Mouse (Mus musculus) megakaryocyte, embryonic 14.5 days (primary cell): ENCODE data around the gene Foxp4. TPM values are rescaled to one million over a fixed set of nuclear protein-coding genes. Genes with fewer than 3 reads are reported as not detected.

Source experiments
- H3K27me3 ChIP-seq: replicated peaks from 2 replicates; pipeline ENCODE3; 2012; ENCODE audit warnings: inconsistent platforms
- H3K36me3 ChIP-seq: replicated peaks from 2 replicates; pipeline ENCODE3; 2012; ENCODE audit warnings: low read length, inconsistent platforms, mixed read lengths
- H3K4me1 ChIP-seq: 2 replicates; pipeline ENCODE4 v1.6.1; 2012; ENCODE audit warnings: inconsistent platforms
- H3K4me3 ChIP-seq: replicated peaks from 2 replicates; pipeline ENCODE3; 2012; ENCODE audit warnings: moderate library complexity, mild to moderate bottlenecking, inconsistent platforms
- H3K9me3 ChIP-seq: 2 replicates; pipeline ENCODE4 v1.6.1; 2012; ENCODE audit warnings: inconsistent platforms
- FLI1 ChIP-seq: IDR thresholded peaks from 2 replicates; pipeline ENCODE4 v1.6.1; 2012; ENCODE audit warnings: low read length, inconsistent platforms, mixed read lengths
- GATA1 ChIP-seq: IDR thresholded peaks from 3 replicates; pipeline ENCODE4 v1.6.1; 2012; ENCODE audit warnings: mixed read lengths, low read length, inconsistent platforms, borderline replicate concordance
- polyA plus RNA-seq: library from polyadenylated mRNA; stranded (reverse); fragments of >175 nt; gene quantifications from 2 replicates; pipeline ENCODE4 v1.2.3, GENCODE M21; 2012; ENCODE audit warnings: low replicate concordance; ENCODE audit not compliant: insufficient read depth

Foxp4 gene
- polyA plus RNA-seq, 1 experiment: 47.0 TPM

DNA sequence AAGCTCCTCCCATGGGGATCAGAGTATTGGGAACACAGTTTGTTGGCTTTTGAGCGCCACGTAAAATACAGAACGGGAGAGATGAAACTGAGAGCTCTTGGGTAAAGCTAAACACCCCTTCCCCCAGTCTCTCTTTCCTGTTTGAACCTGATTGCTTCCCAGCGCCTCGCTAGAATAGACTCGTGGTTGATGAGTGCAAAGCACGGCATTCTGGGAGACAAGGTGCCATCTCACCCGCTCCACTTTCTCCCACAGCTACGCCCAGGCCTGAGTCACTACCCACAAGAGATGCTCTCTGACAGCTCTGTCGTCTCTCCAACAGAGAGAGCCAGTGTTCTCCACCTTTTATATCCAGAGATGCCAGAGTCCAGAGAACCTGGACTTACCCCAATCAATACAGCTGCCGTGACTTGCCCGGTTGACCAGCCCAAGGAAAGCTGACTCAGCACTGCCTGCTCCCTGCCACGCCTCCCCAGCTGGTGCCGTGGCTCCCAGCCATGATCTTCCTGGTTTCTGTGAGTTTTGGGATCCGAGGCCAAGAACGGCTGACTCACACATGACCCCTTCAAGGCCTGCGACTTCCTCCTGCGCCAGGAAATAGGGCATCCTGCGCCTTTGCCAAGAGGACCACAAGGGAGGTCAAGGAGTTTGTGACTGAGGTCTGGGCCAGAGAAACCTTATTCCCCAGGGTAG lies 82.4 kb downstream of the Foxp4 start:
- H3K4me1 ChIP-seq: peaks cover 8% of the 10 kb centered on the region
- H3K9me3 ChIP-seq: peaks cover 22% of the 10 kb centered on the region
- no peaks in the 10 kb centered on the region for H3K36me3 ChIP-seq
- peaks cover 42% of the 10 kb centered on the region for H3K27me3 ChIP-seq
- H3K4me3 ChIP-seq: peak overlapping the region; percentile 55
- TF ChIP-seq FLI1: no peak
- TF ChIP-seq GATA1: no peak

DNA sequence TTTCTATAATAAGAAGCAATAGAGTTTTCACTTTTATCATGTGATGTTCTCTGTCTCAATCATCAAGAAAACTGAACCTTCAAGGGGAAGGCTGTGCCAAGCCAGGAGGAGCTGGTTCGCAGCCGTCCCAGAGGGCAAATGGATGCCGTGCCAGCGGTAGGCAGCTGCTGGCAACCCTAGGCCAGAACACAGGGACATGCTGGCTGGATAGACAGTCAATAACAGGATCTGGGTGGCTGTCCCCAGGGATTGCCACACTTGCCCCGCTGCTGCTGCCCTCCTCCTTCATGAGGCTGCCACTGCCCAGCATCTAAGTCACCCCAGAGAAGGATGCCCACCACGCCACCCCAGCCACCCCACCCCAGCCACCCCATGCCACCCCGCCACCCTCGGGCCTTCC lies 82.9 kb downstream of the Foxp4 start:
- H3K9me3 ChIP-seq: peaks cover 26% of the 10 kb centered on the region
- peaks cover 39% of the 10 kb centered on the region for H3K27me3 ChIP-seq
- no peak overlapping the region for H3K4me3 ChIP-seq
- no peak for TF ChIP-seq FLI1
- no peak for TF ChIP-seq GATA1
- H3K36me3 ChIP-seq: no peaks in the 10 kb centered on the region
- H3K4me1 ChIP-seq: peaks cover 8% of the 10 kb centered on the region

DNA sequence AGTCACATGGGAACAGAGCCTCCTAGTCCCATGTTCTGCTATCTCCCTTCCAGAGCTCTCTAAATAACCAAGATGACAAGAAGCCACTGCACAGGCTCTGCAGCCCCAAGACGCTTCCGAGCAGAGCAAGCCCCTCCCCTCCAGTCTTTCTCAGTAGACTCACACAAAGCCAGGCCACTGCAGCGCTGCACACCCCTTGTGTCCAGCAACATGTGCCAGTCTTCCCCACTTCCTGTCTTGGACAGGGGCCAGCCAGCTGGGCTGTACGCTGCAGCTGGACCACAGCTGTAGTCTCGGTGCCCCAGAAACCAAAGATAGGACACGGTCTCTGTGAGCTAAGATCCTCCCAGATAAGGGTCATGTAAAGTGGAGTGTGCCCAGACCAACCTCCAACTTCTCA lies 86.6 kb downstream of the Foxp4 start:
- H3K27me3 ChIP-seq: peaks cover 65% of the 10 kb centered on the region
- TF ChIP-seq FLI1 (no peak), GATA1 (no peak)
- no peaks in the 10 kb centered on the region for H3K36me3 ChIP-seq
- H3K4me3 ChIP-seq: no peak overlapping the region
- peaks cover 31% of the 10 kb centered on the region for H3K4me1 ChIP-seq
- H3K9me3 ChIP-seq: peaks cover 24% of the 10 kb centered on the region

DNA sequence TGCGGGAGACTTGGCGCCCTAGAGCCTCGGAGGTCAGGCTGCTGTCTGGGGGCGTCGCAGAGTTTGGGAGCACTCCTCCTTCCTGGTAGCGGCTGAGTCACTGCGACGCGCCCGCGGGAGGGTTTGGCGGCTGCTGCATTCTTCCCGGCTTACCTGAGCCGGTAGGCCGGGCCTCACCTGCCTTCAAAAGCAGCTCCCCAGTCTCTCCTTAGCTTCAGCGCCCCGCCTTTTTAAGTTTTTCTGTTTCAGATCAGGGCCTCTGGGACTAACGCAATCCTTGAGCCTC lies 90.0 kb downstream of the Foxp4 start, which contains the start of gene Mdfi:
TSS of gene Mdfi (minus strand) at position 210 of the 286 bp plus-strand sequence.
- Histone ChIP-seq H3K27me3 (peaks cover 87% of the 10 kb centered on the region), H3K4me3 (peak within 1 kb of the TSS; percentile 88), H3K4me1 (peaks cover 46% of the 10 kb centered on the region), H3K36me3 (no peaks in the 10 kb centered on the region), H3K9me3 (peaks cover 24% of the 10 kb centered on the region)
- TF ChIP-seq GATA1: no peak

DNA sequence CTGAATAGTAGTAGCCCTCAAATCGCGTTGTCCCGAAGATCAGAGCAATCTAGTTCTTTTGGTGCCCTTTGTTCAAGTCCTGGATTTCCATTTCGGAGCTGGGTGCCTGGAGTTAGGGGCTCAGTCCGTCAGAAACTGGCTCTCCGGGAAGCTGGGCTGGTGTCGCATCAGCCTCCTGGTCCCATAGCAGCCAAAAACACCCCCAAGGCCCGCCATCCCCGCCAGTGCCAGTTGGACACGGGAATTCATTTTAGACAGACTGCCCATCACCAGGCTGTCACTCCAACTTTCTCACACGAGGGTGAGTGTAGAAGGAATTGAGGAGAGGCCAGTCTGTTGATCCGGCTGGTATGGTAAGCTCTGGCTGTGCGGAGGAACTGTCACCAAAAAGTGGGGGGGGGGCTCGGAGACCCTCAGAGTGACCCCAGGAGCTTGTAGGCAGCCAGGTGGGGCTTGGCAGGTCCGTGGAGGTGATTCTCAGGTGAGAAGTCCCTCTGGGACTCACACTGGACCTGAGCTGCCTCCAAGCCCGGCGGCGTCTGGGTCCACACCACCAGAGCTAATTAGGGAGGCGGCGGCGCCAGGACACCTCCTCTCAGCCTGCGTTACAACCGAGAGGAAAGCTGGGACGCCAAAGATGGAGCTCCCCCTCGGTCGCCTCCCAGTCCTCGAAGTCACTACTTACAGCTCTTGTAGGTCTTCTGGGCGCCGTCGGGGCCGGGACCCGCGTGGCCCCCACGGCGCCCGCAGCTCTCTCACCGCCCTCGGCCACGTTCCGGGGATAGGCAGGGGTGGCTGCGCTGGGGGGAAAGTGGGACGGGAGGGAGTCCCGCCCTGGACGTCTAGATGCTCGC lies 90.6 kb downstream of the Foxp4 start:
- H3K9me3 ChIP-seq: peaks cover 24% of the 10 kb centered on the region
- peaks cover 46% of the 10 kb centered on the region for H3K4me1 ChIP-seq
- H3K27me3 ChIP-seq: peaks cover 91% of the 10 kb centered on the region
- no peaks in the 10 kb centered on the region for H3K36me3 ChIP-seq
- H3K4me3 ChIP-seq: peak overlapping the region; percentile 88
- no peak for TF ChIP-seq FLI1
- no peak for TF ChIP-seq GATA1

DNA sequence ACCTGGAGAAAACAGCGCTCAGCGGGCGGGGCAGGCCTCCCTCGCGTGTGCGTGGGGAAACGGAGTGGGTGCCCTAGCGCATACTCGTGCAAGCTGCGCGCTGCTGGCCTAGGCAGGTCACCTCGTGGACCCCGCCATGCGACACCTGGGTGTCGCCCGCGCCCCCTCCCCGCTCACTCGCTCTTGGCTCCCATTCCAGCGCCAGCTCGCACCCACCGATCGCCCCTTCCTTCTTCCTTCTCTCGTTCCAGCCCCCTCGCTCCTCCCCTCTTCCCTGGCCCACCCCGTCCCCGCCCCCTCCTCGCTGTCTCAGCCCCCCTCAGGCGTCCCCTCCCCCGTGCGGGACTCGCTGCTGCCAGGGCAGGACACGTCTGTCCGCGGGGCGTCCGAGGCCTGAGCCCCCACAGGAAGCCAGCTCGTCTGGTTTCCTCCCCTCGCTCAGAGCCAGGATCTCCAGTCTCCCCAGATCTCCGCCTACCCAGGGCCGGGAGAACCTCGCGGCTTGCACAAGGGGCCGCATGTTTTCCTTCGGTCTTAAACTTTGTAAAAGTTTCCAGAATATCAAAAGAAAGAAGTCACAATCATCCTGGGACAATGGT lies 91.3 kb downstream of the Foxp4 start:
- TF ChIP-seq GATA1: no peak
- no peak for TF ChIP-seq FLI1
- H3K4me3 ChIP-seq: peak overlapping the region; percentile 88
- H3K9me3 ChIP-seq: peaks cover 21% of the 10 kb centered on the region
- peaks cover 46% of the 10 kb centered on the region for H3K4me1 ChIP-seq
- peaks cover 90% of the 10 kb centered on the region for H3K27me3 ChIP-seq
- H3K36me3 ChIP-seq: no peaks in the 10 kb centered on the region

DNA sequence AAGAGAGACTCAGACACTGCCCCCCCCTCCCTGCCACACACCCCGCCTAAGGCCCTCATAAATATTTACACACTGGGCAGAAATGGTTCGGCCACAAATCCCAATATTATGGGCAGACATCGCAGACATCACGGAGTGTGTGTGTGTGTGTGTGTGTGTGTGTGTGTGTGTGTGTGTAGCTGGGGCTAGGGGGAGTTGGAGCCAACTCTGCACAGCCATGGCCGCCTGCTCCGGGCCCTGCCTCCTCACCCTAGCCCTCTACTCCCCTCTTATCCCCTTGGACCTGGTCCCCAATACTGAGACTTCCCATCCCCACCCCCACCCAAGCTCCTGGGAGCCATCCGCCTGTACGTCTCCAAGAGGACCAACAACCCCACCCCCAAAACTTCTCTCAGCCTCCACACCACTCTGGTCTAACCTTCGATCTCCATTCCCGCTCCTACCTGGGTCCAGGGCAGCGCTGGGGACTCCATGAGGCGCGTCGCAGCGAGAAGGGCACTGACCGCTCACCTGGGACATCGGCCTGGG lies 91.9 kb downstream of the Foxp4 start:
- Histone ChIP-seq H3K9me3 (peaks cover 16% of the 10 kb centered on the region), H3K4me1 (peaks cover 46% of the 10 kb centered on the region), H3K36me3 (no peaks in the 10 kb centered on the region), H3K27me3 (peaks cover 88% of the 10 kb centered on the region), H3K4me3 (peak overlapping the region; percentile 88)
- TF ChIP-seq FLI1 (no peak), GATA1 (no peak)

DNA sequence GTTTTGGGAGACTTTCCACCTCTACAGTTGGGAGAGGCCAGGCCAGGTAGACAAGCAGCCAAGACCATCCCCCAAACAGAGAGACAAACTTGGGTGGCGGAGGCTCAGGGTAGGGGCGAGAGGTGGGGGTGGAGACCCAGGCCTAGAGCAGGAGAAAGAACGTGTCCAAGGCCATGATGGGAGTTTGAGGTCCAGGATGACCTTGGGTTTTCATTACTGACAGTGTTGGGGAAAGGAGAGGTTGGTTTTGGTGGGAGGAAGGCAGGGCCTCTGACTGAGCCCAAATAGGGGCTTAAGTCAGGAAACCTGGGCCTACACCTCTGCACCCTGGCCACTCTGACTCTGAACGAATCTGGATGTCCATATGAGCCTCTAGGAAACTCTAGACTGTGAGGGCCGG lies 92.7 kb downstream of the Foxp4 start:
- H3K9me3 ChIP-seq: peaks cover 13% of the 10 kb centered on the region
- H3K4me3 ChIP-seq: no peak overlapping the region
- peaks cover 91% of the 10 kb centered on the region for H3K27me3 ChIP-seq
- H3K4me1 ChIP-seq: peaks cover 46% of the 10 kb centered on the region
- no peak for TF ChIP-seq GATA1
- no peak for TF ChIP-seq FLI1
- no peaks in the 10 kb centered on the region for H3K36me3 ChIP-seq

DNA sequence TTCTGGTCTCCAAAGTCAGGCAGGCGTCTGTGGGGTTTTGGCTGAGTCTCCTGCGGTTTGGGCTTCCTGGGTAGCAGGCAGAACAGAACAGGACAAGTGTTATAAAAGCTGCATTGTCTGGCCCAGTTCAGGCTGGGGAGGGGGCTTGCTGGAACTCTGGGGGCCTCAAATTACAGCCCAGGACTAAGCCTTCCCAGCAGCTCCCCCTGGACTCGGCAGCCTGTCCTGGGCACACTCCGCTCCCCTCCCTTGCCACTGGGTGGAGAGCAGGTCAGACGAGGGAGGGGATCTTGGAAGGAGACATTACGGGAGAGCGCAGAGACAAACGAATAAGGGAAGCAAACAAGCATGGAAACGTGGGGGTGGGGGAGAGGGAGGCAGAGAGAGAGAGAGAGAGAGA lies 93.3 kb downstream of the Foxp4 start:
- TF ChIP-seq GATA1 (no peak), FLI1 (no peak)
- Histone ChIP-seq H3K9me3 (peaks cover 9% of the 10 kb centered on the region), H3K4me3 (no peak overlapping the region), H3K36me3 (no peaks in the 10 kb centered on the region), H3K4me1 (peaks cover 46% of the 10 kb centered on the region), H3K27me3 (peaks cover 88% of the 10 kb centered on the region)
